Mouse (Mus musculus): ENCODE measurements at regions not wholly inside any gene's neighbourhood (a gene's known extent, or its start where the extent isn't known, plus 50 kb on each side); places are given as distances from the start of the nearest gene placed in this dataset.

DNA sequence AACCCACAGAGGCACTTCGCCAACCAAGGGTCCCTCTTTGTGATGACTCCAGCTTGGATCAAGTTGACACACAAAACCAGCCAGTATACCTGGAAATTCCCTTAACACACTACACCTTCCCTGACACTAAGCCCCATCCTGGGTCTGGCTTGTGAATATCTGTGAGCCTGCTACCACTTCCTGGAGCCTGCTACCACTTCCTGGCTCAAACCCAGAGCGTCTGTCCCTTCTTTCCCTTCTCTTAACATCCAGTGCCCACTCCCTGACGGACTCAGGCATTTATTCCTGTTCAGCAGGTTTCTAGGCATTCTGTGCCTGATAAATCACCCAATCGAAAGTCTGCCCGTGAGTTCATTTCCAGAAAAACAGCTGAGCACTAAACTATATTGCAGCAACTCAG lies 81.8 kb upstream of the Cop1 start:
- H3K27me3 ChIP-seq = no peaks in the 10 kb centered on the region
- no peak overlapping the region for H3K27ac ChIP-seq
- H3K4me1 ChIP-seq (replicated peaks) = peaks cover 14% of the 10 kb centered on the region; the same call in 1 of the 2 replicates
- no peak overlapping the region for H3K4me3 ChIP-seq
- H3K9me3 ChIP-seq = no peaks in the 10 kb centered on the region
- ATAC-seq (ENCODE audit: low FRiP score) = no peak
- no peaks in the 10 kb centered on the region for H3K36me3 ChIP-seq
- WGBS = 80% methylated on average over 5 of the region's 5 CpGs
- no peak overlapping the region for H3K4me2 ChIP-seq
- no peak overlapping the region for H3K9ac ChIP-seq

DNA sequence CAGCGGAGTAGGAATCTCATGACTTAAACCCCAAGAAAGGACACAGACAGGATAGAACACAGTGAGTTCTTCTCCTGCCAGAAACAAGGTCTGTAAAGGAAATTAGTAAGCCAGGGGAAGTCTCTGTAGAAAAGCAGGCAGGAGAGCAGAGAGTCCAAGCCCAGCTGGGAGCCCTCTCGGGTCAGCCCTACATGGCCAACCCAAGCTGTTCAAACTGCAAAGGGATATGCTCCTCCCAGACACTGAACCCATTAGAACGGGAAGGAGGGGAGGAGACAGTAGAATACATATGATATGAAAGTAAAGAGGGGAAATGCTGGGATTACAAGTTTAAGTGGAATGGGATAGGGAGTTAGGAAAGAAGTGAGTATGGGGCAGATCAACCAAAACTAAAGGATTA lies 75.7 kb upstream of the Cop1 start:
- Histone ChIP-seq H3K27me3 (no peaks in the 10 kb centered on the region), H3K9ac (no peak overlapping the region), H3K4me1 (replicated peaks) (no peaks in the 10 kb centered on the region), H3K4me3 (no peak overlapping the region), H3K9me3 (no peaks in the 10 kb centered on the region), H3K4me2 (no peak overlapping the region), H3K27ac (no peak overlapping the region), H3K36me3 (no peaks in the 10 kb centered on the region)
- 65% methylated on average over 3 of the region's 3 CpGs for WGBS
- no peak for ATAC-seq (ENCODE audit: low FRiP score)

GRCm38 (mm10) chr1:159160035-159160960 lies 71.8 kb upstream of the Cop1 start:
- Histone ChIP-seq H3K27ac (no peak overlapping the region), H3K36me3 (no peaks in the 10 kb centered on the region), H3K4me1 (replicated peaks) (no peaks in the 10 kb centered on the region), H3K27me3 (no peaks in the 10 kb centered on the region), H3K9ac (no peak overlapping the region), H3K4me2 (no peak overlapping the region), H3K4me3 (no peak overlapping the region), H3K9me3 (no peaks in the 10 kb centered on the region)
- ATAC-seq (ENCODE audit: low FRiP score) = no peak
- 88% methylated on average over 8 of the region's 8 CpGs for WGBS

GRCm38 (mm10) chr1:159163113-159163885 lies 68.8 kb upstream of the Cop1 start:
- Histone ChIP-seq H3K4me3 (no peak overlapping the region), H3K36me3 (no peaks in the 10 kb centered on the region), H3K9ac (no peak overlapping the region), H3K4me2 (no peak overlapping the region), H3K27ac (no peak overlapping the region), H3K9me3 (no peaks in the 10 kb centered on the region), H3K4me1 (replicated peaks) (no peaks in the 10 kb centered on the region), H3K27me3 (no peaks in the 10 kb centered on the region)
- ATAC-seq (ENCODE audit: low FRiP score) = no peak
- 70% methylated on average over 4 of the region's 4 CpGs for WGBS

DNA sequence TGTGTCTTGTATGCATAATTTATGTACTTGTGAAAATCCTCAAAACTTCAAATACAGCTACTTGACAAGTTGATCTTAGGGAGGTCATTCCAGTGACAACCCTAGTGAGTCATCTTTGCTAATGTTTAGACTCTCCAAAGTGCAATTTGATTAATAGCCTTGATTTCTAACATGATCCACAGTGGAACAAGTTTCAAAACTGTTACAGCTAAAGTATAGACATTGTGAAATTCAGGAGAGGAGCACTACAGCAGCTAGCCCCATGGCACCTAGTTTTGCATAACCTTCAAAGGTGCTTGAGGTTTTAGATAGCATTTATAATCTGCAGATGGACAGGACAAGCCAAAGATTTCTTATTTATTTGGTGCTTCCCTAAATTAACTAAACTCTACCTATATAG lies 50.1 kb upstream of the Cop1 start:
- H3K4me3 ChIP-seq = no peak overlapping the region
- no peak overlapping the region for H3K9ac ChIP-seq
- no peaks in the 10 kb centered on the region for H3K9me3 ChIP-seq
- no peaks in the 10 kb centered on the region for H3K4me1 ChIP-seq (replicated peaks)
- H3K27ac ChIP-seq = no peak overlapping the region
- no peak for ATAC-seq (ENCODE audit: low FRiP score)
- no peak overlapping the region for H3K4me2 ChIP-seq
- H3K36me3 ChIP-seq = no peaks in the 10 kb centered on the region
- H3K27me3 ChIP-seq = no peaks in the 10 kb centered on the region

Measured in hindbrain, embryonic 13.5 days (tissue).